Mouse (Mus musculus) hindbrain, embryonic 11.5 days (tissue): ENCODE measurements around the gene Setdb1. TPM values are rescaled to one million over a fixed set of nuclear protein-coding genes. Genes with fewer than 3 reads are reported as not detected.
A peak's percentile ranks its signal among the peaks of the same experiment; 100 is the strongest.

ENCODE experiments used
- ATAC-seq: fragments of 200-750 bp; cut with Nextera tagmentation; 2 replicates; pipeline ENCODE4 v1.8.0; 2017; ENCODE audit warnings: mild to moderate bottlenecking, moderate TSS enrichment, moderate library complexity; ENCODE audit not compliant: low FRiP score
- DNase-seq: peaks from one replicate; pipeline ENCODE4 v3.0.0-alpha.2; 2015; ENCODE audit warnings: low spot score
- H3K27ac ChIP-seq: fragments of 300-500 bp; sonication (generic); 2 replicates; pipeline ENCODE4 v1.5.1; 2014; ENCODE audit warnings: mild to moderate bottlenecking, low read depth, low read length
- H3K27me3 ChIP-seq: fragments of 300-500 bp; sonication (generic); 2 replicates; pipeline ENCODE4 v1.6.1; 2014; ENCODE audit warnings: mild to moderate bottlenecking, low read length, moderate library complexity, mixed read lengths; ENCODE audit not compliant: control insufficient read depth, insufficient read depth
- H3K36me3 ChIP-seq: fragments of 300-500 bp; sonication (generic); 2 replicates; pipeline ENCODE4 v1.6.1; 2014; ENCODE audit warnings: mild to moderate bottlenecking, low read length, moderate library complexity, mixed read lengths; ENCODE audit not compliant: control insufficient read depth, insufficient read depth
- H3K4me1 ChIP-seq: fragments of 300-500 bp; sonication (generic); replicated peaks from 2 replicates; pipeline ENCODE4 v1.6.1; 2014; ENCODE audit warnings: low read length, mixed read lengths; ENCODE audit not compliant: control insufficient read depth, insufficient read depth
- H3K4me2 ChIP-seq: fragments of 300-500 bp; sonication (generic); replicated peaks from 2 replicates; pipeline ENCODE4 v1.6.1; 2014; ENCODE audit warnings: mild to moderate bottlenecking, low read depth, low read length
- H3K4me3 ChIP-seq: fragments of 300-500 bp; sonication (generic); 2 replicates; pipeline ENCODE4 v1.5.1; 2014; ENCODE audit warnings: low read depth, low read length
- H3K9ac ChIP-seq: fragments of 300-500 bp; sonication (generic); 2 replicates; pipeline ENCODE4 v1.6.1; 2014; ENCODE audit warnings: low read depth, low read length
- H3K9me3 ChIP-seq: fragments of 300-500 bp; sonication (generic); 2 replicates; pipeline ENCODE4 v1.6.1; 2016; ENCODE audit warnings: low read length; ENCODE audit not compliant: control insufficient read depth
- WGBS: fragments of 180-500 bp; shearing (Covaris S2); extraction: QIAGEN DNeasy Blood & Tissue Kit; methylation state at CpG from one replicate; pipeline ENCODE4 v1.1.7; 2014; 5-methylcytosine and 5-hydroxymethylcytosine counted together
- polyA plus RNA-seq: library from polyadenylated mRNA; unstranded; fragments of >200 nt; fragmentation: Nextera tagmentation; extraction: Ambion mirVana; gene quantifications from 2 replicates; pipeline ENCODE4 v1.2.1, GENCODE M21; 2014

Setdb1 gene
- polyA plus RNA-seq, 1 experiment from 2014 or later: 58.6 TPM

DNA sequence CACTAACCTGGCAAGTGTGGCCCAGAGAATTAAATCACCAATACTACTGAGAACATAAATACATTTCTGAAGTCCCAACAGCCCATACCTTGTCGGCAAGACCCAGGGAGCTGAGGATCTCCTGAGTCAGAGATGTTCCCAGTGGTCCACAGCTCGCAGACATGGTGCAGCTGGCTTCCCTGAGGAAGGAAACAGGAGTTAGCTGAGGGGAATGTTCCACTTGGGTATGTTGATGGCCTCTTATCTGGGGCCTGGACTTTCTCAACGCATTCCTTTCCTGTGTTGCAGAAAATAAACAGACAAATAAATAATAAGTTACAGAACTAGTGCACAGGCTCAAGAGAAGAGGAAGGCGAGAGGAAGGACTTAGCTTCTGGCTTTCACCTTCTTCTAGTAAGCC lies 50.8 kb downstream of the Setdb1 start:
- whole genome bisulfite sequencing: 82% methylated on average over 4 of the region's 4 CpGs

DNA sequence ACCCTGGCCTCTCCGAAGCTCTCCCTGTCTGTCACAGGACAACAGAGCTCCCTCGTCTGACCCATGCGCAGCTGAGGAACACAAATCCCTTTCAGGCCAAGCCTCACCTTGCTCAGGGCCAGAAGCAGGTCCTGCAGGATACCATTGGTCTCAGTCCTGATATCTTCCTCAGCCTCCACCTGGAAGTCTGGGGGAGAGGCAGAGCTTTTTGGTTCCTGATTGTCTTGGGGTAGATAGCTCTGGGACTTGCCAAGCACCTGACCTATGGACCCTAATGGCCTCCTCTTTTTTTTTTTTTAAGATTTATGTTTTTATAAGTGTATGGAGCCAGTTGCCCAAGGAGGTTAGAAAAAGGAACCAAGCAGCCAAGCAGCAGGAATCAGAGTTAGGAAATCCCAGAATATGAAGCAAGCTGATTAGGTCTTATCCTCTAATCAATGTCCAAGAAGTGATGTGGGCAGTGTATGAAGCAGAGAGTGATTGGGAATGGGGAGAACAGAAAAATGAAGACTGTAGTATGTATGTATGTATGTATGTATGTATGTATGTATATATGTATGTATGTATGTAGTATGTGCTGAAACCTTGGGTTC lies 55.7 kb downstream of the Setdb1 start:
- Histone ChIP-seq H3K4me2 (no peak overlapping the region), H3K9ac (no peak overlapping the region), H3K4me3 (no peak overlapping the region), H3K27ac (no peak overlapping the region), H3K36me3 (no peaks in the 10 kb centered on the region), H3K27me3 (no peaks in the 10 kb centered on the region), H3K4me1 (no peaks in the 10 kb centered on the region), H3K9me3 (no peaks in the 10 kb centered on the region)
- 90% methylated on average over 3 of the region's 3 CpGs for WGBS
- ATAC-seq (no peak), DNase-seq (no peak)

More for the DNA sequence above, 50.8 kb downstream of the Setdb1 start:
- ATAC-seq (no peak), DNase-seq (no peak)
- no peaks in the 10 kb centered on the region for H3K36me3 ChIP-seq
- no peak overlapping the region for H3K4me3 ChIP-seq
- H3K27me3 ChIP-seq: no peaks in the 10 kb centered on the region
- H3K9ac ChIP-seq: no peak overlapping the region
- no peaks in the 10 kb centered on the region for H3K9me3 ChIP-seq
- H3K4me2 ChIP-seq: no peak overlapping the region
- no peak overlapping the region for H3K27ac ChIP-seq
- H3K4me1 ChIP-seq: no peaks in the 10 kb centered on the region

DNA sequence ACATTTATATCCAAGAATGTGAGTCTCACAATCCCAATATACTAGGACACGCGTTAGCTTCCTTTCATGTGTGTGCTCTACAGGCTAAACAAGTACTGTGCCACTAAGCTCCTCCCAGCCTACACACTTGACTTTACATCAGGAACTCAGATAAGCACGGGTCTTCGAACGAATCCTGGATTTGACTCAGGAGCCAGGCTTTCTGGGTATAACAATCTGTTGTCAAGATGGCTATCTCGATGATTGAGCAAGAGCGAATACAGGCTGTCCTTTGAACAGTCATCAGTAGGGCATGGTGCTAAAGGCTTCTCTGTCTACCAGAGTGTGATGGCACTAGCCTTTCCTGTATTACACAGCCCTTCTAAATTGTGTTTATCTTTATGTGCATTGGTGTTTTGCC lies 59.0 kb downstream of the Setdb1 start:
- ATAC-seq (no peak), DNase-seq (no peak)
- 91% methylated on average over 7 of the region's 7 CpGs for WGBS
- Histone ChIP-seq H3K4me1 (no peaks in the 10 kb centered on the region), H3K9ac (no peak overlapping the region), H3K27me3 (no peaks in the 10 kb centered on the region), H3K4me3 (no peak overlapping the region), H3K36me3 (0 out of 2 replicates have a peak, but pooled peaks cover 4% of the 10 kb centered on the region), H3K4me2 (no peak overlapping the region), H3K27ac (no peak overlapping the region), H3K9me3 (no peaks in the 10 kb centered on the region)

DNA sequence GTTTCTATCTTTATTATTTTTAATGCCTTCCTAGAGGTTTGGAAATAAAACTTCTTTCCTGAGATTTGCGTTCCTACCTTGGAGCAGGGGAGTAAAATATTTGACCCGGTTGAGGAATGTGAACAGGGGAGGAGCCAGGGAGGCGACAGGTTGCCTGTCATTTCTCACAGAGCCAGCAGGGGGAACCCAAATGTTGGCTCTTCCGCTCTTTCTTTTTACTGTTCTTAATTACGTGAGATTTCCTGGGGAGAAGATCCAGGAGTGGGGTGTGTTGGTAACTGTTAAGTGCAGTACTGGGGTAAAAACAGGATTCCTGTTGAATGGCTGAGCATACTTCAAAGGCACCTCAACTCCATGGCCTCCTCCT lies 60.9 kb downstream of the Setdb1 start:
- Histone ChIP-seq H3K36me3 (0 out of 2 replicates have a peak, but pooled peaks cover 4% of the 10 kb centered on the region), H3K9me3 (no peaks in the 10 kb centered on the region), H3K9ac (0 out of 2 replicates have a peak overlapping the region, but pooled peaks have one; percentile 4), H3K4me2 (no peak overlapping the region), H3K27ac (no peak overlapping the region), H3K4me1 (no peaks in the 10 kb centered on the region), H3K27me3 (no peaks in the 10 kb centered on the region), H3K4me3 (no peak overlapping the region)
- ATAC-seq: no peak
- DNase-seq: peak; percentile 65
- WGBS: 22% methylated on average over 5 of the region's 5 CpGs

DNA sequence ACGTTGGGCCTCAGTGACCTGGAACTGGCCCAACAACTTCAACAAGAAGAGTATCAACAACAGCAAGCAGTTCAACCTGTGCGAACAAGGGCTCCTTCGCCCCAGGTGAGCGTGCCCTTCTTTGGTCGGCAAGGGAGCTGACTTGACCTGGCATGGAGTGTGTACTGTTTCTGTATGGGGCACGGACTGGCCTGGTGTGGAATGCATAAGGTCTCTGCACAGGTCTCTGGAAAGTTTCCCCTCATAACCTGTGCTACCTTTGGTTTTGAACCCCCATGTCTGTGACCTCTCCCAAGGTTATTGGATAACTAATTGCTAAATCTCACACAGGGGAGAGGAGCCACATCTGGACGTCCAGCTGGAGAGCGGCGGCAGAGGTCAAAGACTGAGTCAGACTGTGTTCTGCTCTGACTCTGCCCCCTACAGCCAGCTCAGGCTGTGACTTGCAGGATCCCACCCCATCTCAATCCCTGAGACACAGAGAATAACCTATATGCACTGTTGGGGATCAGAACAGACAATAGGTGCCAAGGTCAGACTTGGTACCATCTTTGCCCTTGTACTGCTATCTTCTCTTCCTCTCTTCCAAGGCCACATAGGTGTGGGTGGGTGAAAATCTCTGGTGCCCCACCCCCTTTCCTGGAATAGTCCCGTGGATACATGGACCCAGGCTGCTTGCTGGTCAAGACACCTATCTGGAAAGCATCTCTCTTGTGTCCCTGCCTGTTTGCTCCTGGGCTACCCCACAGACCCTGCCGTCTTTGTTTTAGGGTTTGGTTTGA lies 61.5 kb downstream of the Setdb1 start:
- Histone ChIP-seq H3K27ac (no peak overlapping the region), H3K27me3 (no peaks in the 10 kb centered on the region), H3K36me3 (0 out of 2 replicates have a peak, but pooled peaks cover 4% of the 10 kb centered on the region), H3K4me1 (no peaks in the 10 kb centered on the region), H3K4me2 (no peak overlapping the region), H3K4me3 (no peak overlapping the region), H3K9me3 (no peaks in the 10 kb centered on the region), H3K9ac (no peak overlapping the region)
- ATAC-seq: no peak
- no peak for DNase-seq
- WGBS: 77% methylated on average over 11 of the region's 11 CpGs

DNA sequence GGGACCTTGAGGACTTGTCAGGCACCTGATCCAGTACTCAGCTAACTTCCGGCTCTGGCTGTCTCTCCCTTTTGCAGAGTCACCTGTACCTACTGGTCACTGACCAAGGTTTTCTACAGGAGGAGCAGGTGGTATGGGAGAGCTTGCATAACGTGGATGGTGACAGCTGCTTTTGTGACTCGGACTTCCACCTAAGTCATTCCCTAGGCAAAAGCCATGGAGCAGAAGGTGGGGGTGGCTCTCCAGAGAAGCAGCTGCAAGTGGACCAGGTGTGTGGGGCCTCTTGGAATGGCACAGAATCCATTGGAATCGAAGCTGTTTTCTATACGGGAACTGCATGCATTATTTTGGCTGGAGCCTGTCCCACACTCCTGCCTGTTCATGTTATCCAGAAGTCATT lies 62.3 kb downstream of the Setdb1 start:
- ATAC-seq (no peak), DNase-seq (no peak)
- WGBS: 85% methylated on average over 5 of the region's 5 CpGs
- H3K27ac ChIP-seq: no peak overlapping the region
- 0 out of 2 replicates have a peak, but pooled peaks cover 4% of the 10 kb centered on the region for H3K36me3 ChIP-seq
- H3K4me2 ChIP-seq: no peak overlapping the region
- H3K9me3 ChIP-seq: no peaks in the 10 kb centered on the region
- H3K4me3 ChIP-seq: no peak overlapping the region
- H3K9ac ChIP-seq: no peak overlapping the region
- H3K27me3 ChIP-seq: no peaks in the 10 kb centered on the region
- no peaks in the 10 kb centered on the region for H3K4me1 ChIP-seq

DNA sequence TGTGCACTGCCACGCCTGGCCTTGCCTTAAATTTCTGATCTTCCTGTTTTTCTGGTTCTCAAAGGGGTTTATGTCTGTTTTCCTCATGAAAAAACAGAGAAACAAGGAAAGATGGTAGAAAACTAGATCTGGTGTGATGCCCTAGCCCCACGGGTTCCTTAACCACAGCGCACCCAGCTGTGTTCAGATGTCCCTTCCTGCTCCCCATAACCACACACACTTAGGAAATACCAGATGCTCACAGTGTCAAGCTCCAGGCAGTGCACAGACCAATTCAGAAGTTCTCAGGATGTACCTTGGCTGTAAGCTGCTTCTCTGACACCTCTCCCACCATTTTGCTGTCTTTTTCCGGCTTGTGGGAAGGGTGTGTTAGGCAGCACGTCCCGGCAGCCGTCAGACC lies 62.7 kb downstream of the Setdb1 start:
- Histone ChIP-seq H3K4me2 (no peak overlapping the region), H3K4me3 (no peak overlapping the region), H3K9ac (no peak overlapping the region), H3K4me1 (no peaks in the 10 kb centered on the region), H3K9me3 (no peaks in the 10 kb centered on the region), H3K27me3 (no peaks in the 10 kb centered on the region), H3K36me3 (0 out of 2 replicates have a peak, but pooled peaks cover 4% of the 10 kb centered on the region), H3K27ac (no peak overlapping the region)
- no peak for ATAC-seq
- 90% methylated on average over 7 of the region's 7 CpGs for WGBS
- no peak for DNase-seq

DNA sequence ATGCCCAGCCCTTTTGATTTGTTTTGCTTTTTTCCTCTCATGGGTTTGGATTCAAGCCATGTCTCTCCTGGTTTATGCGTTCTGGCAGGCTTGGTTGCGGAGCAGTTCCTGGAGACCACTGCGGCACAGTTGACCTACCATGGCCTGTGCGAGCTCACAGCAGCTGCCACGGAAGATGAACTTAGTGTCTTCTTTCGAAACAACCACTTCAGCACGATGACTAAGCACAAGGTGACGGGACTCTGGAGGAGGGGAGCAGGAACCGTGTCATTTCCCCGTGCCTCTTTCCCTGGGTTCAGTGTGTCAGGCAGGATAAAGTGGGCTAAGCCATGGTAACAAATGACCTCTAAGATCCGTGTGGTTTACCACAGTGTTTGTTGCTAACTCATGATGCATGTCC lies 63.5 kb downstream of the Setdb1 start:
- WGBS: 85% methylated on average over 11 of the region's 11 CpGs
- no peak overlapping the region for H3K4me2 ChIP-seq
- no peak for ATAC-seq

DNA sequence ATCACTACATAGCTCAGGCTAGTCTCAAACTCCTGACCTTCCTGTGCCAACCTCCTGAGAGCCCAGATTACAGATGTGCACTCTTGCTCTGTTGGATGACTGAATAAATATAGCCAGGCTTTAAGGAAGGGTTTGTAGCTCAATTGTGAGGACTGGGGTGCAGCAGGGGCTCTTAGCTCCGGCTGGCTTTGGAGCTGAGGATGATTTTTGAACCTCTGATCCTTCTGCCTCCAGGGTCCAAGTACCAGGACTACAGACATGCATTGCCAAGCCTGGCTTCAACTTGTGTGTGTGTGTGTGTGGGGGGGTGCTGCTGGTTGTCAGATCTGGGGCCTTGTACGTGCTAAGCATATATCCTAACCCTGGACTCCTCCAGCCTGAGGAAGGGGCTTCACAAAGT lies 64.1 kb downstream of the Setdb1 start:
- Histone ChIP-seq H3K4me2 (no peak overlapping the region), H3K9me3 (no peaks in the 10 kb centered on the region), H3K4me3 (no peak overlapping the region), H3K36me3 (0 out of 2 replicates have a peak, but pooled peaks cover 4% of the 10 kb centered on the region), H3K27ac (no peak overlapping the region), H3K9ac (no peak overlapping the region), H3K27me3 (no peaks in the 10 kb centered on the region), H3K4me1 (no peaks in the 10 kb centered on the region)
- DNase-seq: no peak
- ATAC-seq: no peak
- WGBS: 98% methylated on average over 2 of the region's 2 CpGs

More for the DNA sequence above, 63.5 kb downstream of the Setdb1 start:
- Histone ChIP-seq H3K27ac (no peak overlapping the region), H3K9ac (no peak overlapping the region), H3K9me3 (no peaks in the 10 kb centered on the region), H3K36me3 (0 out of 2 replicates have a peak, but pooled peaks cover 4% of the 10 kb centered on the region), H3K4me1 (no peaks in the 10 kb centered on the region), H3K27me3 (no peaks in the 10 kb centered on the region), H3K4me3 (no peak overlapping the region)
- DNase-seq: no peak
